Mouse (Mus musculus) thymus, adult 2 months (tissue): Measurements from ENCODE around the gene Ksr2.

Experiments used
- CTCF ChIP-seq: fragments of 200-500 bp; IDR thresholded peaks from 2 replicates; pipeline ENCODE4 v1.5.1; 2012; ENCODE audit warnings: mild to moderate bottlenecking, control low read depth, low read length, moderate library complexity, borderline replicate concordance; ENCODE audit not compliant: control insufficient read depth, poor library complexity, insufficient read depth; ENCODE audit errors: extremely low read depth
- POLR2A ChIP-seq: fragments of 200-500 bp; IDR thresholded peaks from 2 replicates; pipeline ENCODE4 v1.6.1; 2012; ENCODE audit warnings: mild to moderate bottlenecking, low read length, control low read depth, moderate library complexity; ENCODE audit not compliant: control insufficient read depth, poor library complexity, insufficient read depth; ENCODE audit errors: extremely low read depth

DNA sequence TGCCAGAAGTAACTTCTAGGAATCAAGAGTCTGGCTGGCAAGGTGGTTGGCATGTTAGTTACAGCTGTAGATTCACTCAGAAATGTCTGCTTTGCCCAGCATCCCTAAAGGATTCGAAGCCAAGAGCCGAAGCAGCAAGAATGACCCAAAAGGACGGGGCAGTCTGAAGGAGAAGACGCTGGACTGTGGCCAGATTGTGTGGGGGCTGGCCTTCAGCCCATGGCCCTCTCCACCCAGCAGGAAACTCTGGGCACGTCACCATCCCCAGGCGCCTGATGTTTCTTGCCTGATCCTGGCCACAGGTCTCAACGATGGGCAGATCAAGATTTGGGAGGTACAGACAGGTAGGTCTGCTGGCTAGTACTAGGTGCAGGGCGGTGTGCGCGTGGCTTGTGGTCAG, 43.2 kb upstream of the Ksr2 start:
- no peak for TF ChIP-seq CTCF
- TF ChIP-seq POLR2A, result no peak
